Mouse (Mus musculus): ENCODE measurements at regions not wholly inside any gene's neighbourhood (a gene's known extent, or its start where the extent isn't known, plus 50 kb on each side); places are given as distances from the start of the nearest gene placed in this dataset.

DNA sequence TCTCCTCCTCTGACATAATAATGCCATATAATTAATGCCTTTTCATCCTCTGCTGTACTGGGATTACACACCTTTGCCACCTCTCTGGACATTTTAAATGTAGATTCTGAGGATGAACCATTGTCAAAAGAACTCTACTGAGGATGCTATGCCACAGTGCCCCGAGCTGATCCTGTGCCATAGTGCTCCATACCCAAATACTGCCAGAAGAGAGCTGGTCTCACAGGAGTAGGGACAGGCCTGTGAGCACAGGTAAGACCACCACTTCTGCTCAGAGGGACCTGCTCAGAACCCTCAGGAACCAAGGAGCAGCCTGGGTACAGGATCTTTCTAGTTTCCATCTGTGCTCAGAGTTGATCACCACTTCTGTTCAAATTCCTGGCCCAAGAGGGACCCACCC, 174.8 kb upstream of the Mettl25 start:
- TF ChIP-seq CTCF (IDR thresholded peaks at IDR 0.05; ENCODE audit: borderline replicate concordance, extremely low read depth, insufficient read depth, insufficient read length) (no peak), POLR2A (IDR thresholded peaks at IDR 0.05; ENCODE audit: borderline replicate concordance, extremely low read depth, insufficient read depth, insufficient read length, poor library complexity, severe bottlenecking) (no peak)
